Mouse (Mus musculus) hindbrain, embryonic 16.5 days (tissue): Measurements from ENCODE around the gene Megf8. TPM values are rescaled to one million over a fixed set of nuclear protein-coding genes. Genes with fewer than 3 reads are reported as not detected.
"Not testable (repeated sequence)": the region's sequence is repeated elsewhere in the genome, so short reads cannot be mapped to it uniquely, and the experiment has no call there.

Source experiments
- ATAC-seq: fragments of 200-750 bp; cut with Nextera tagmentation; 2 replicates; pipeline ENCODE4 v1.8.0; 2017; ENCODE audit warnings: moderate TSS enrichment, moderate library complexity
- H3K27ac ChIP-seq: fragments of 300-500 bp; sonication (generic); 2 replicates; pipeline ENCODE4 v1.5.1; 2014; ENCODE audit warnings: low read depth, mild to moderate bottlenecking, control low read depth, low read length, moderate library complexity
- H3K27me3 ChIP-seq: fragments of 300-500 bp; sonication (generic); replicated peaks from 2 replicates; pipeline ENCODE4 v1.6.1; 2014; ENCODE audit warnings: low read length; ENCODE audit not compliant: control insufficient read depth, insufficient read depth
- H3K36me3 ChIP-seq: fragments of 300-500 bp; sonication (generic); 2 replicates; pipeline ENCODE4 v1.6.1; 2014; ENCODE audit warnings: mild to moderate bottlenecking, low read length, moderate library complexity, mixed read lengths; ENCODE audit not compliant: control insufficient read depth, insufficient read depth
- H3K4me1 ChIP-seq: fragments of 300-500 bp; sonication (generic); 2 replicates; pipeline ENCODE4 v1.6.1; 2014; ENCODE audit warnings: low read depth, low read length; ENCODE audit not compliant: control insufficient read depth, insufficient read depth
- H3K4me2 ChIP-seq: fragments of 300-500 bp; sonication (generic); 2 replicates; pipeline ENCODE4 v1.6.1; 2014; ENCODE audit warnings: mild to moderate bottlenecking, low read length, control low read depth, moderate library complexity
- H3K4me3 ChIP-seq: fragments of 300-500 bp; sonication (generic); 2 replicates; pipeline ENCODE4 v1.5.1; 2014; ENCODE audit warnings: mild to moderate bottlenecking, low read length, control low read depth, moderate library complexity
- H3K9ac ChIP-seq: fragments of 300-500 bp; sonication (generic); 2 replicates; pipeline ENCODE4 v1.6.1; 2014; ENCODE audit warnings: low read depth, mild to moderate bottlenecking, control low read depth, low read length, moderate library complexity
- H3K9me3 ChIP-seq: fragments of 300-500 bp; sonication (generic); 2 replicates; pipeline ENCODE4 v1.6.1; 2014; ENCODE audit warnings: mild to moderate bottlenecking, low read length, moderate library complexity; ENCODE audit not compliant: control insufficient read depth
- WGBS: fragments of 180-500 bp; shearing (Covaris S2); extraction: QIAGEN DNeasy Blood & Tissue Kit; methylation state at CpG from one replicate; pipeline ENCODE4 v1.1.7; 2014; 5-methylcytosine and 5-hydroxymethylcytosine counted together
- polyA plus RNA-seq: library from polyadenylated mRNA; unstranded; fragments of >200 nt; fragmentation: Nextera tagmentation; extraction: Ambion mirVana; gene quantifications from 2 replicates; pipeline ENCODE4 v1.2.1, GENCODE M21; 2015

The Megf8 gene
- polyA plus RNA-seq, 1 experiment from 2014 or later: 23.6 TPM

GRCm38 (mm10) chr7:25395558-25396521, 78.9 kb downstream of the Megf8 start:
- Histone ChIP-seq H3K9ac (peak overlapping the region; percentile 74), H3K27ac (peak overlapping the region; percentile 76), H3K4me3 (peak overlapping the region; percentile 73), H3K4me2 (peak overlapping the region; percentile 61), H3K4me1 (peaks cover 25% of the 10 kb centered on the region), H3K9me3 (no peaks in the 10 kb centered on the region), H3K27me3 (no peaks in the 10 kb centered on the region), H3K36me3 (no peaks in the 10 kb centered on the region)
- 7% methylated on average over 42 of the region's 52 CpGs for WGBS
- ATAC-seq: peak; percentile 96

GRCm38 (mm10) chr7:25396621-25397020, 79.7 kb downstream of the Megf8 start:
- 87% methylated on average over 14 of the region's 14 CpGs for WGBS
- Histone ChIP-seq H3K9ac (peak overlapping the region; percentile 47; the same call in 1 of the 2 replicates), H3K4me2 (peak overlapping the region; percentile 61), H3K4me3 (peak overlapping the region; percentile 73), H3K27ac (peak overlapping the region; percentile 64), H3K36me3 (no peaks in the 10 kb centered on the region), H3K27me3 (no peaks in the 10 kb centered on the region), H3K4me1 (peaks cover 25% of the 10 kb centered on the region), H3K9me3 (no peaks in the 10 kb centered on the region)
- ATAC-seq: peak; percentile 5; the same call in 1 of the 2 replicates

GRCm38 (mm10) chr7:25398610-25399009, 81.6 kb downstream of the Megf8 start, which contains the start of gene Lipe:
Lipe (minus strand) TSS chr7:25398710.
- H3K9me3 ChIP-seq: no peaks in the 10 kb centered on the region
- H3K4me1 ChIP-seq: peaks cover 15% of the 10 kb centered on the region
- WGBS: 100% methylated on average over 1 of the region's 1 CpGs
- H3K27me3 ChIP-seq: no peaks in the 10 kb centered on the region
- no peak within 1 kb of the TSS for H3K27ac ChIP-seq
- no peak within 1 kb of the TSS for H3K4me3 ChIP-seq
- no peak within 1 kb of the TSS for H3K4me2 ChIP-seq
- H3K36me3 ChIP-seq: no peaks in the 10 kb centered on the region
- ATAC-seq: no peak
- H3K9ac ChIP-seq: no peak within 1 kb of the TSS

- peaks cover 11% of the 10 kb centered on the region for H3K4me1 ChIP-seq
- not testable (repeated sequence) for H3K9ac ChIP-seq, ATAC-seq, H3K4me2 ChIP-seq, H3K27me3 ChIP-seq, H3K9me3 ChIP-seq, H3K27ac ChIP-seq, H3K36me3 ChIP-seq, H3K4me3 ChIP-seq
Observed at GRCm38 (mm10) chr7:25399028-25399427, 82.1 kb downstream of the Megf8 start.

- H3K4me1 ChIP-seq: peaks cover 2% of the 10 kb centered on the region
- no peak overlapping the region for H3K4me2 ChIP-seq
- H3K9me3 ChIP-seq: no peaks in the 10 kb centered on the region
- no peak overlapping the region for H3K9ac ChIP-seq
- no peaks in the 10 kb centered on the region for H3K36me3 ChIP-seq
- H3K27ac ChIP-seq: no peak overlapping the region
- H3K4me3 ChIP-seq: no peak overlapping the region
- no peak for ATAC-seq
- 72% methylated on average over 2 of the region's 2 CpGs for WGBS
- no peaks in the 10 kb centered on the region for H3K27me3 ChIP-seq
Observed at GRCm38 (mm10) chr7:25401551-25401950, 84.6 kb downstream of the Megf8 start.

GRCm38 (mm10) chr7:25401986-25402385, 85.0 kb downstream of the Megf8 start:
- no peak for ATAC-seq
- Histone ChIP-seq H3K27ac (no peak overlapping the region), H3K27me3 (no peaks in the 10 kb centered on the region), H3K9me3 (no peaks in the 10 kb centered on the region), H3K36me3 (no peaks in the 10 kb centered on the region), H3K4me3 (no peak overlapping the region), H3K4me2 (no peak overlapping the region), H3K4me1 (no peaks in the 10 kb centered on the region; the same call in none of the 2 replicates), H3K9ac (no peak overlapping the region)
- WGBS: 31% methylated on average over 5 of the region's 5 CpGs

- H3K36me3 ChIP-seq: no peaks in the 10 kb centered on the region
- no peak for ATAC-seq
- no peak overlapping the region for H3K4me2 ChIP-seq
- H3K27ac ChIP-seq: no peak overlapping the region
- H3K9ac ChIP-seq: no peak overlapping the region
- H3K27me3 ChIP-seq: no peaks in the 10 kb centered on the region
- H3K9me3 ChIP-seq: no peaks in the 10 kb centered on the region
- 2% methylated on average over 2 of the region's 2 CpGs for WGBS
- no peaks in the 10 kb centered on the region; the same call in 1 of the 2 replicates for H3K4me1 ChIP-seq
- no peak overlapping the region for H3K4me3 ChIP-seq
Observed at GRCm38 (mm10) chr7:25402671-25403101, 85.7 kb downstream of the Megf8 start.

- Histone ChIP-seq H3K36me3 (no peaks in the 10 kb centered on the region), H3K4me2 (no peak overlapping the region), H3K4me1 (no peaks in the 10 kb centered on the region), H3K27ac (no peak overlapping the region), H3K4me3 (no peak overlapping the region), H3K27me3 (no peaks in the 10 kb centered on the region), H3K9ac (no peak overlapping the region), H3K9me3 (no peaks in the 10 kb centered on the region)
- ATAC-seq: no peak
- WGBS: 88% methylated on average over 7 of the region's 7 CpGs
Observed at GRCm38 (mm10) chr7:25406468-25406867, 89.5 kb downstream of the Megf8 start.

- ATAC-seq: no peak
- 48% methylated on average over 4 of the region's 4 CpGs for WGBS
- H3K27me3 ChIP-seq: no peaks in the 10 kb centered on the region
- H3K9me3 ChIP-seq: no peaks in the 10 kb centered on the region
- no peak overlapping the region for H3K4me3 ChIP-seq
- no peaks in the 10 kb centered on the region for H3K4me1 ChIP-seq
- H3K4me2 ChIP-seq: no peak overlapping the region
- no peak overlapping the region for H3K9ac ChIP-seq
- H3K27ac ChIP-seq: no peak overlapping the region
- no peaks in the 10 kb centered on the region for H3K36me3 ChIP-seq
Observed at GRCm38 (mm10) chr7:25409114-25409760, 92.3 kb downstream of the Megf8 start.
